Mouse (Mus musculus): ENCODE results near the gene Gm27029. TPM values are rescaled to one million over a fixed set of nuclear protein-coding genes. Genes with fewer than 3 reads are reported as not detected.
A peak's percentile ranks its signal among the peaks of the same experiment; 100 is the strongest.
"Not testable (repeated sequence)": the region's sequence is repeated elsewhere in the genome, so short reads cannot be mapped to it uniquely, and the experiment has no call there.

Gm27029 gene
- polyA plus RNA-seq, 1 experiment, result 3.8 TPM

GRCm38 (mm10) chr11:101470206-101470605 lies 45.6 kb upstream of the Gm27029 start:
- TF ChIP-seq TCF3 (IDR thresholded peaks at IDR 0.05; ENCODE audit: insufficient read length, low read depth) (no peak), CEBPB (IDR thresholded peaks at IDR 0.05; ENCODE audit: insufficient read depth, poor library complexity, severe bottlenecking) (no peak), REST (IDR thresholded peaks at IDR 0.05; ENCODE audit: insufficient read depth, insufficient read length) (no peak), MYOG (IDR thresholded peaks at IDR 0.05; ENCODE audit: control insufficient read depth in 1 of 3, insufficient read depth in 1 of 3, insufficient read length in 2 of 3, low read depth in 2 of 3) (no peak), TCF12 (IDR thresholded peaks at IDR 0.05; ENCODE audit: insufficient read depth, poor library complexity, severe bottlenecking) (no peak), POLR2A (IDR thresholded peaks at IDR 0.05; ENCODE audit: insufficient read length, low read depth) (no peak), USF1 (IDR thresholded peaks at IDR 0.05; ENCODE audit: low read depth) (no peak), SRF (IDR thresholded peaks at IDR 0.05; ENCODE audit: control insufficient read depth, insufficient read length, low read depth) (no peak), MAX (IDR thresholded peaks at IDR 0.05; ENCODE audit: low read depth) (no peak), E2F4 (IDR thresholded peaks at IDR 0.05; ENCODE audit: insufficient read depth) (no peak)
- Histone ChIP-seq H3K79me2 (ENCODE audit: control insufficient read depth, insufficient read depth) (no peaks in the 10 kb centered on the region), H3K4me2 (ENCODE audit: low read depth) (no peak overlapping the region), H3K36me3 (ENCODE audit: control insufficient read depth, insufficient read depth) (no peaks in the 10 kb centered on the region), H3K27me3 (ENCODE audit: control insufficient read depth, insufficient read depth, insufficient read length) (no peaks in the 10 kb centered on the region), H3K4me3 (no peak overlapping the region), H3ac (ENCODE audit: control insufficient read depth, insufficient read length) (no peak overlapping the region)

- H3K4me3 ChIP-seq, result peak overlapping the region; percentile 97
- H3K36me3 ChIP-seq (ENCODE audit: control insufficient read depth, insufficient read depth), result no peaks in the 10 kb centered on the region
- no peak overlapping the region for H3K4me2 ChIP-seq (ENCODE audit: low read depth)
- no peaks in the 10 kb centered on the region for H3K27me3 ChIP-seq (ENCODE audit: control insufficient read depth, insufficient read depth, insufficient read length)
- peaks cover 7% of the 10 kb centered on the region for H3K79me2 ChIP-seq (ENCODE audit: control insufficient read depth, insufficient read depth)
- H3ac ChIP-seq (ENCODE audit: control insufficient read depth, insufficient read length), result no peak overlapping the region
- TF ChIP-seq POLR2A (IDR thresholded peaks at IDR 0.05; ENCODE audit: insufficient read length, low read depth) (no peak), CEBPB (IDR thresholded peaks at IDR 0.05; ENCODE audit: insufficient read depth, poor library complexity, severe bottlenecking) (no peak), TCF3 (IDR thresholded peaks at IDR 0.05; ENCODE audit: insufficient read length, low read depth) (no peak), MAX (IDR thresholded peaks at IDR 0.05; ENCODE audit: low read depth) (no peak), POLR2AphosphoS2 (IDR thresholded peaks at IDR 0.05; ENCODE audit: insufficient read length, low read depth) (no peak), MYOD1 (IDR thresholded peaks at IDR 0.05; ENCODE audit: control insufficient read depth in 1 of 3, insufficient read length in 2 of 3, low read depth in 2 of 3) (no peak)
Measured at GRCm38 (mm10) chr11:101469155-101469554, 44.6 kb upstream of the Gm27029 start.

GRCm38 (mm10) chr11:101468731-101469130 lies 44.1 kb upstream of the Gm27029 start:
- Histone ChIP-seq H3ac (ENCODE audit: control insufficient read depth, insufficient read length) (peak overlapping the region; percentile 40), H3K36me3 (ENCODE audit: control insufficient read depth, insufficient read depth) (no peaks in the 10 kb centered on the region), H3K4me2 (ENCODE audit: low read depth) (peak overlapping the region; percentile 95), H3K79me2 (ENCODE audit: control insufficient read depth, insufficient read depth) (peaks cover 11% of the 10 kb centered on the region), H3K4me3 (peak overlapping the region; percentile 97), H3K27me3 (ENCODE audit: control insufficient read depth, insufficient read depth, insufficient read length) (no peaks in the 10 kb centered on the region)
- TF ChIP-seq TCF3 (IDR thresholded peaks at IDR 0.05; ENCODE audit: insufficient read length, low read depth) (no peak), E2F4 (IDR thresholded peaks at IDR 0.05; ENCODE audit: insufficient read depth) (no peak), POLR2A (IDR thresholded peaks at IDR 0.05; ENCODE audit: insufficient read length, low read depth) (no peak), TCF12 (IDR thresholded peaks at IDR 0.05; ENCODE audit: insufficient read depth, poor library complexity, severe bottlenecking) (no peak)

- no peak for TF ChIP-seq MYOG (IDR thresholded peaks at IDR 0.05; ENCODE audit: control insufficient read depth in 1 of 3, insufficient read depth in 1 of 3, insufficient read length in 2 of 3, low read depth in 2 of 3)
- TF ChIP-seq MYOD1 (IDR thresholded peaks at IDR 0.05; ENCODE audit: control insufficient read depth in 1 of 3, insufficient read length in 2 of 3, low read depth in 2 of 3), result no peak
- H3K4me3 ChIP-seq, result peak overlapping the region; percentile 97
- H3ac ChIP-seq (ENCODE audit: control insufficient read depth, insufficient read length), result peak overlapping the region; percentile 40
- no peaks in the 10 kb centered on the region for H3K27me3 ChIP-seq (ENCODE audit: control insufficient read depth, insufficient read depth, insufficient read length)
- H3K4me2 ChIP-seq (ENCODE audit: low read depth), result peak overlapping the region; percentile 95
- no peaks in the 10 kb centered on the region for H3K36me3 ChIP-seq (ENCODE audit: control insufficient read depth, insufficient read depth)
- peaks cover 16% of the 10 kb centered on the region for H3K79me2 ChIP-seq (ENCODE audit: control insufficient read depth, insufficient read depth)
Measured at GRCm38 (mm10) chr11:101468263-101468688, 43.7 kb upstream of the Gm27029 start.

- Histone ChIP-seq H3ac (ENCODE audit: control insufficient read depth, insufficient read length) (peak overlapping the region; percentile 40), H3K4me3 (peak overlapping the region; percentile 97), H3K36me3 (ENCODE audit: control insufficient read depth, insufficient read depth) (no peaks in the 10 kb centered on the region), H3K79me2 (ENCODE audit: control insufficient read depth, insufficient read depth) (peaks cover 20% of the 10 kb centered on the region), H3K27me3 (ENCODE audit: control insufficient read depth, insufficient read depth, insufficient read length) (no peaks in the 10 kb centered on the region), H3K4me2 (ENCODE audit: low read depth) (peak overlapping the region; percentile 95)
- peak in 1 of 3 experiments; percentile 35 for TF ChIP-seq MYOD1 (IDR thresholded peaks at IDR 0.05; ENCODE audit: control insufficient read depth in 1 of 3, insufficient read length in 2 of 3, low read depth in 2 of 3)
- no peak for TF ChIP-seq POLR2AphosphoS2 (IDR thresholded peaks at IDR 0.05; ENCODE audit: insufficient read length, low read depth)
- no peak for TF ChIP-seq TCF3 (IDR thresholded peaks at IDR 0.05; ENCODE audit: insufficient read length, low read depth)
- peak in 1 of 3 experiments; percentile 22 for TF ChIP-seq MYOG (IDR thresholded peaks at IDR 0.05; ENCODE audit: control insufficient read depth in 1 of 3, insufficient read depth in 1 of 3, insufficient read length in 2 of 3, low read depth in 2 of 3)
- TF ChIP-seq POLR2A (IDR thresholded peaks at IDR 0.05; ENCODE audit: insufficient read length, low read depth), result peak; percentile 35
Measured at GRCm38 (mm10) chr11:101467477-101468262, 43.1 kb upstream of the Gm27029 start.

- Histone ChIP-seq H3ac (ENCODE audit: control insufficient read depth, insufficient read length) (peak overlapping the region; percentile 54), H3K79me2 (ENCODE audit: control insufficient read depth, insufficient read depth) (peaks cover 20% of the 10 kb centered on the region), H3K4me2 (ENCODE audit: low read depth) (peak overlapping the region; percentile 95), H3K4me3 (peak overlapping the region; percentile 97)
- H3K36me3 ChIP-seq (ENCODE audit: control insufficient read depth, insufficient read depth); H3K27me3 ChIP-seq (ENCODE audit: control insufficient read depth, insufficient read depth, insufficient read length): not testable (repeated sequence)
Measured at GRCm38 (mm10) chr11:101466552-101466950, 42.0 kb upstream of the Gm27029 start.

Data from myocyte (in vitro differentiated cells).